Mouse (Mus musculus) testis, adult 2 months (tissue): ENCODE measurements around the gene Nif3l1. TPM values are rescaled to one million over a fixed set of nuclear protein-coding genes. Genes with fewer than 3 reads are reported as not detected.

Experiments used
- H3K27ac ChIP-seq: fragments of 200-500 bp; 2 replicates; pipeline ENCODE4 v1.5.1; 2012; ENCODE audit warnings: low read depth, low read length; ENCODE audit not compliant: control insufficient read depth, insufficient read depth
- H3K27me3 ChIP-seq: fragments of 200-500 bp; 2 replicates; pipeline ENCODE4 v1.6.1; 2012; ENCODE audit warnings: mild to moderate bottlenecking, low read length, moderate library complexity; ENCODE audit not compliant: control insufficient read depth, insufficient read depth
- H3K36me3 ChIP-seq: fragments of 200-500 bp; 2 replicates; pipeline ENCODE4 v1.6.1; 2012; ENCODE audit warnings: mild to moderate bottlenecking, low read length; ENCODE audit not compliant: control insufficient read depth, insufficient read depth
- H3K4me1 ChIP-seq: fragments of 200-500 bp; 2 replicates; pipeline ENCODE4 v1.6.1; 2012; ENCODE audit warnings: low read length; ENCODE audit not compliant: control insufficient read depth, insufficient read depth
- H3K4me3 ChIP-seq: fragments of 200-500 bp; 2 replicates; pipeline ENCODE4 v1.5.1; 2012; ENCODE audit warnings: low read depth, mild to moderate bottlenecking, low read length, moderate library complexity, mixed read lengths; ENCODE audit not compliant: control insufficient read depth
- CTCF ChIP-seq: fragments of 200-500 bp; IDR thresholded peaks from 2 replicates; pipeline ENCODE4 v1.5.1; 2012; ENCODE audit warnings: low read depth, mild to moderate bottlenecking, inconsistent platforms, low read length, moderate library complexity; ENCODE audit not compliant: control insufficient read depth, insufficient read depth, insufficient replicate concordance
- POLR2A ChIP-seq: fragments of 200-500 bp; IDR thresholded peaks from 2 replicates; pipeline ENCODE4 v1.6.1; 2012; ENCODE audit warnings: low read depth, mild to moderate bottlenecking, inconsistent platforms, low read length, moderate library complexity; ENCODE audit not compliant: control insufficient read depth
- polyA plus RNA-seq: library from polyadenylated mRNA; depleted of rRNA; stranded (reverse); fragments of >200 nt; gene quantifications from 2 replicates; pipeline ENCODE4 v1.2.3, GENCODE M21; 2012

Nif3l1 gene
- polyA plus RNA-seq, 1 experiment: 8.3 TPM

GRCm38 (mm10) chr1:58475662-58476061 is 30.7 kb downstream of the Nif3l1 start:
- Histone ChIP-seq H3K4me1 (no peaks in the 10 kb centered on the region), H3K27ac (no peak overlapping the region), H3K27me3 (no peaks in the 10 kb centered on the region), H3K36me3 (peaks cover 2% of the 10 kb centered on the region; the same call in 1 of the 2 replicates), H3K4me3 (no peak overlapping the region)
- TF ChIP-seq POLR2A (no peak), CTCF (no peak)

DNA sequence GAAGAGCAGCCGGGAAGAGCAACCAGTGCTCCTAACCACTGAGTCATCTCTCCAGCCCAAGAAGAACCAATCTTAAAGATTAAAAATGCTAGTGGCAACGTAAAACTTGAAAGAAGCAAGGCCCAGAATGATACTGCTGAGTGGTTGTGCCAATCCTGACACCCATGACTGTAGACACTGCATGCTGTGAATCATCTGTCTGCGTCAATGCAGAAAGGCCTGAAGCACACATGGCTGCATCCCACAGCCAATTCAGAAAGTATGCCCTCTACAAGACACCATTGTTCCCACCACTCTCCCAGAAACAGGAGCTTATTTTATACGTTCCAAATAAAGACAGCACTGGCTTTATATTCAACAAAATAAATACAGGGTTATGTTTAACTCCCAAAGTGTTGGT is 37.7 kb downstream of the Nif3l1 start:
- no peak overlapping the region for H3K4me3 ChIP-seq
- H3K4me1 ChIP-seq: no peaks in the 10 kb centered on the region
- no peak overlapping the region for H3K27ac ChIP-seq
- TF ChIP-seq POLR2A (no peak), CTCF (no peak)
- H3K27me3 ChIP-seq: no peaks in the 10 kb centered on the region
- peaks cover 1% of the 10 kb centered on the region for H3K36me3 ChIP-seq

GRCm38 (mm10) chr1:58495603-58496002 is 50.7 kb downstream of the Nif3l1 start:
- H3K27ac ChIP-seq: no peak overlapping the region
- peaks cover 1% of the 10 kb centered on the region; the same call in 1 of the 2 replicates for H3K36me3 ChIP-seq
- H3K4me3 ChIP-seq: no peak overlapping the region
- no peaks in the 10 kb centered on the region for H3K27me3 ChIP-seq
- TF ChIP-seq POLR2A: no peak
- TF ChIP-seq CTCF: no peak
- no peaks in the 10 kb centered on the region for H3K4me1 ChIP-seq

DNA sequence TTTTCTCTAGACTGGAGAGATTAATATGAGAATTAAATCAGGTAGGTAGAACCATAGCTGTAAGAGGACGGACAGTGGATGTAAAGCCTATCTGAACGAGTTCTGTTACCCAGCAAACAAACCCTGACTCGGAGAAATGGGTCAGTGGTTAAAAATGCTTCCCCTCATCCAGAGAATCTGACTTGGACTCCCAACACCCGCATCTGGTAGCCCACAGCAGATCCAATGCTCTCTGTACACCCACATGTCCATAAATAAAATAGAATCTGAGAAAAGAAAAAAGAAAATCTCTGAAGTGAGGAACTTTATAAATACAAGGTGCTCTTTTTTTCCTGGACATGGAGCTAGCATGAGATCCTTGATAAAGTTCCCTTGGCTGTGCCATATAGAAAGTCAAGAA is 52.7 kb downstream of the Nif3l1 start:
- TF ChIP-seq POLR2A: no peak
- no peak for TF ChIP-seq CTCF
- no peaks in the 10 kb centered on the region for H3K4me1 ChIP-seq
- peaks cover 1% of the 10 kb centered on the region; the same call in 1 of the 2 replicates for H3K36me3 ChIP-seq

GRCm38 (mm10) chr1:58498758-58499157 is 53.8 kb downstream of the Nif3l1 start:
- no peak overlapping the region for H3K4me3 ChIP-seq
- TF ChIP-seq CTCF (no peak), POLR2A (no peak)
- no peaks in the 10 kb centered on the region for H3K27me3 ChIP-seq
- H3K4me1 ChIP-seq: peaks cover under 1% of the 10 kb centered on the region; the same call in 1 of the 2 replicates
- H3K27ac ChIP-seq: no peak overlapping the region
- peaks cover 1% of the 10 kb centered on the region; the same call in 1 of the 2 replicates for H3K36me3 ChIP-seq

More for the DNA sequence above, 52.7 kb downstream of the Nif3l1 start:
- Histone ChIP-seq H3K27ac (no peak overlapping the region), H3K27me3 (no peaks in the 10 kb centered on the region), H3K4me3 (no peak overlapping the region)

DNA sequence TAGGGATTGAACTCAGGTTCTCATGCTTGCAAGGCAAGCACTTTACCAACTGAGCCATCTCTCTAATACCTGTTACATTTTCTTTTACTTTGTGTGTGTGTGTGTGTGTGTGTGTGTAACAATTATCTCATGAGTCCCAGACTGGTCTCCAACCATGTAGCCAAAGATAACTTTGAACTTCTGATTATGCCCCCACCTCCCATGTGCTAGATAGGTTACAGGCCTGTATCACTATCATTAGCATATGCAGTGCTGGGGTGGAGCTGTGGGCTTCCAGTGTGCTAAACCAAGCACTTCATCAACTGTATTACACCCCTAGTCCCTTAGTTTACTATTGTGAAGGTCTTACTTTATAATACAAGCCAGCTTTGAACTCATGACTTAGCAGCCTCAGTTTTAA is 58.2 kb downstream of the Nif3l1 start:
- H3K4me1 ChIP-seq: peaks cover 2% of the 10 kb centered on the region
- TF ChIP-seq POLR2A (no peak), CTCF (no peak)
- H3K27me3 ChIP-seq: no peaks in the 10 kb centered on the region
- no peak overlapping the region for H3K27ac ChIP-seq
- H3K4me3 ChIP-seq: no peak overlapping the region
- no peaks in the 10 kb centered on the region for H3K36me3 ChIP-seq

GRCm38 (mm10) chr1:58503793-58504370 is 58.9 kb downstream of the Nif3l1 start:
- Histone ChIP-seq H3K4me3 (peak overlapping the region; percentile 93), H3K36me3 (no peaks in the 10 kb centered on the region), H3K27ac (no peak overlapping the region; the same call in 1 of the 2 replicates), H3K4me1 (peaks cover 2% of the 10 kb centered on the region), H3K27me3 (no peaks in the 10 kb centered on the region)
- TF ChIP-seq CTCF: no peak
- no peak for TF ChIP-seq POLR2A
